Mouse (Mus musculus): ENCODE measurements around the gene Ripor1. TPM values are rescaled to one million over a fixed set of nuclear protein-coding genes. Genes with fewer than 3 reads are reported as not detected.

Ripor1 gene
- total and polyA plus RNA-seq, 2 experiments from 2014 or later: 15.9 to 22.2 TPM

DNA sequence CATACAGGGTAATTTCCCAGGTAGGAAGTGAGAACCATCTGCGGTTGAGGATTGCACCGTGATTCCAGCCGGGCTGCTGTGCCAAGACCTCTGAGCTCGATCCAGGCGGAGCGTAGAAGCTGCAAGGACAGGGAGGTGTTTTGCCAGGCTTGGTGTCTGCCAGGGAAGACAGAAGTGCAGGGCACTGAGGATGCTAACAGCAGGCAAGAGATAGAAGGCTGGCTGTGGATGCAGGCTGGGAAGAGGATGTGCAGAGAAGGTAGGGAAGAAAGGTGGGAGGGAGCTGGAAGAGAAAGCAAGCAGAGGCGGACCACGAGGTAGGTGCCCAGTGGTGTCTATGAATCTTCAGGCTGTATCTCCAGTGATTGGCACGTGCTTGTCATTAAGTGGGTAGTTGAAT lies 6.8 kb downstream of the Ripor1 start:
- Histone ChIP-seq H3K9ac (replicated peaks; ENCODE audit: low read depth, low read length) (no peak overlapping the region), H3K27me3 (ENCODE audit: control insufficient read depth, insufficient read depth, low read length) (no peaks in the 10 kb centered on the region), H3K4me2 (ENCODE audit: low read depth, low read length) (no peak overlapping the region), H3K36me3 (replicated peaks; ENCODE audit: control insufficient read depth, insufficient read depth, low read length) (peaks cover 26% of the 10 kb centered on the region), H3K27ac (ENCODE audit: low read depth) (no peak overlapping the region), H3K9me3 (replicated peaks; ENCODE audit: control insufficient read depth, low read length) (no peaks in the 10 kb centered on the region), H3K4me3 (ENCODE audit: low read depth, low read length) (no peak overlapping the region), H3K4me1 (ENCODE audit: control insufficient read depth, insufficient read depth) (peaks cover 34% of the 10 kb centered on the region)
- ATAC-seq (ENCODE audit: insufficient read depth, low read depth) (no peak), DNase-seq (ENCODE audit: low spot score) (no peak)
- WGBS: 84% methylated on average over 9 of the region's 9 CpGs
- TF ChIP-seq CTCF (IDR thresholded peaks at IDR 0.05; ENCODE audit: low read depth): no peak
- no peak for TF ChIP-seq EP300 (IDR thresholded peaks at IDR 0.05; ENCODE audit: low read depth)

DNA sequence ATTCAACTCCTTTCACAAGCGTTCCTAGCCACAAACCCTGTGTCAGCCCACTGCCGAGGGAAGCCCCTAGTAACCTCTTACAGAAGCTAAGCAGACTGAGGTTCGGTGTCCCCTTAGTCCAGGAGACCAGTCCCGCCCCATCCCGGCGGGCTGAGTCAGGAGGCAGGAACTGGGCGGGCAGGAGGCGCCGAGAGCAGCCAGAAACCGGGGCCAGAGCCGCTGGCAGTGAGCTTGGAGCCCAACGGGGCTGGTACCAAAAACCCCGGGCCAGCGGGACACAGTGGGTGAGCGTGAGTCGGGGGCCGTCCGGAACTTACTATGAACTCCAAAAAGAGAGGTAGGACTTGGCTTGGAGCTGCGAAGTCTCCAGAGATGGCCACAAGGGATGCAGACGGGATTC lies 8.0 kb downstream of the Ripor1 start:
- peak; percentile 45; the same call in 1 of the 2 replicates for ATAC-seq (ENCODE audit: insufficient read depth, low read depth)

DNA sequence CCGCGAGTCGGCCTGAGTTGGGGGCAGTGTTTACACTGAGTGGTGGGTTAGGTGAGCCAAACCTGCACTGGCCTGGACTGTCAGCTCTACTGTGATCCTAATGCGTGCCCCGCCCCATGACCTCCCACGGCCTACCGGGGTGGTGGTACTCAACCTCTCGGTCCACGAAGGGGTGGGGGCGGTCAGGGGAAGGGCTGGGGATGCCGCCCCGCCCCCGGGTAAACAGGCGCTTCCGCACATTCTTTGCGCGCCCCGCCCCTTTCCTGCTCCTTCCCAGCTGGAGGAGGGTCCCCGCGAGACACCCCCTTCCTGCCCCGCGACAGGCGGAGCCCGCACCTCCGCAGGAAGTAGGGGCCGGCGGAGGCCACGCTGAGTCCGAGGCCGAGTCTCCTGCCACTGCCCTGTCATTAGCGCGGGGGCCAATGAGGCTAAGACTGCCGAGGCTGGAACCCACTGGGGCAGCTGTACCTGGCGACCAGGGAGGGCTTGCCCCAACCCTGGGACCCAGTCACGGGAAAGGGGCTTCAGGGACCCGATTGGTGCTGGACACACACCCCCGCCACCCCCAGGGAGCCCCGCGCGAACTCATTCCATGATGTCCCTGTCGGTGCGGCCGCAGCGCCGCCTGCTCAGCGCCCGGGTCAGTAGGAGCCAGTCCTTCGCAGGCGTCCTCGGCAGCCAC lies 8.9 kb downstream of the Ripor1 start:
- ATAC-seq (ENCODE audit: insufficient read depth, low read depth) (peak; percentile 72), DNase-seq (ENCODE audit: low spot score) (peak; percentile 65)
- TF ChIP-seq CTCF (IDR thresholded peaks at IDR 0.05; ENCODE audit: low read depth): no peak
- TF ChIP-seq EP300 (IDR thresholded peaks at IDR 0.05; ENCODE audit: low read depth): no peak
- 6% methylated on average over 48 of the region's 50 CpGs for WGBS
- peaks cover 18% of the 10 kb centered on the region for H3K4me1 ChIP-seq (ENCODE audit: control insufficient read depth, insufficient read depth)
- no peaks in the 10 kb centered on the region for H3K9me3 ChIP-seq (replicated peaks; ENCODE audit: control insufficient read depth, low read length)
- peak overlapping the region; percentile 70 for H3K4me2 ChIP-seq (ENCODE audit: low read depth, low read length)
- H3K4me3 ChIP-seq (ENCODE audit: low read depth, low read length): peak overlapping the region; percentile 50
- H3K27me3 ChIP-seq (ENCODE audit: control insufficient read depth, insufficient read depth, low read length): no peaks in the 10 kb centered on the region
- H3K27ac ChIP-seq (ENCODE audit: low read depth): peak overlapping the region; percentile 63
- peaks cover 47% of the 10 kb centered on the region for H3K36me3 ChIP-seq (replicated peaks; ENCODE audit: control insufficient read depth, insufficient read depth, low read length)
- peak overlapping the region; percentile 53 for H3K9ac ChIP-seq (replicated peaks; ENCODE audit: low read depth, low read length)

More for the DNA sequence above, 8.0 kb downstream of the Ripor1 start:
- Histone ChIP-seq H3K4me3 (ENCODE audit: low read depth, low read length) (peak overlapping the region; percentile 50), H3K9ac (replicated peaks; ENCODE audit: low read depth, low read length) (0 out of 2 replicates have a peak overlapping the region, but pooled peaks have one; percentile 23), H3K27me3 (ENCODE audit: control insufficient read depth, insufficient read depth, low read length) (no peaks in the 10 kb centered on the region), H3K4me1 (ENCODE audit: control insufficient read depth, insufficient read depth) (peaks cover 22% of the 10 kb centered on the region), H3K27ac (ENCODE audit: low read depth) (peak overlapping the region; percentile 65), H3K36me3 (replicated peaks; ENCODE audit: control insufficient read depth, insufficient read depth, low read length) (peaks cover 38% of the 10 kb centered on the region), H3K4me2 (ENCODE audit: low read depth, low read length) (peak overlapping the region; percentile 70), H3K9me3 (replicated peaks; ENCODE audit: control insufficient read depth, low read length) (no peaks in the 10 kb centered on the region)
- peak; percentile 52 for DNase-seq (ENCODE audit: low spot score)
- TF ChIP-seq CTCF (IDR thresholded peaks at IDR 0.05; ENCODE audit: low read depth): no peak
- TF ChIP-seq EP300 (IDR thresholded peaks at IDR 0.05; ENCODE audit: low read depth): no peak
- WGBS: 7% methylated on average over 20 of the region's 20 CpGs

DNA sequence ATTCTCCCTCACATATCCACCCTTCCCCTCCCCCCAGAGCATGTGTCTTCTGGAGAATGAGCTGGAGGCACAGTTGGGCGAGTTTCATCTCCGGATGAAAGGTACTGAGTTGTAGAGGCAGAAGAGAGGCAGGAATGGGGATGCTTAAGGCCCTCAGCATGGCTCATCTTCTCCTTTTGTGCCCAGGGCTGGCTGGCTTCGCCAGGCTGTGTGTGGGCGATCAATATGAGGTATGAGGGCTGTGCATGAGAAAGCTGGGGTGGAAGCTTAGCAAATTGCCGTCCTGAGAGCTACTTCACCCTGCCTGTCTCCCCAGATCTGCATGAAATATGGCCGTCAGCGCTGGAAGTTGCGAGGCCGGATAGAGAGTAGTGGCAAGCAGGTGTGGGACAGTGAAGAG lies 10.9 kb downstream of the Ripor1 start:
- H3K4me3 ChIP-seq (ENCODE audit: low read depth, low read length): no peak overlapping the region
- DNase-seq (ENCODE audit: low spot score) (no peak), ATAC-seq (ENCODE audit: insufficient read depth, low read depth) (no peak)
- H3K27ac ChIP-seq (ENCODE audit: low read depth): no peak overlapping the region
- 93% methylated on average over 9 of the region's 9 CpGs for WGBS
- peaks cover 66% of the 10 kb centered on the region for H3K36me3 ChIP-seq (replicated peaks; ENCODE audit: control insufficient read depth, insufficient read depth, low read length)
- no peak overlapping the region for H3K4me2 ChIP-seq (ENCODE audit: low read depth, low read length)
- no peaks in the 10 kb centered on the region for H3K27me3 ChIP-seq (ENCODE audit: control insufficient read depth, insufficient read depth, low read length)
- H3K9me3 ChIP-seq (replicated peaks; ENCODE audit: control insufficient read depth, low read length): no peaks in the 10 kb centered on the region
- no peak for TF ChIP-seq CTCF (IDR thresholded peaks at IDR 0.05; ENCODE audit: low read depth)
- no peak for TF ChIP-seq EP300 (IDR thresholded peaks at IDR 0.05; ENCODE audit: low read depth)
- no peak overlapping the region for H3K9ac ChIP-seq (replicated peaks; ENCODE audit: low read depth, low read length)
- H3K4me1 ChIP-seq (ENCODE audit: control insufficient read depth, insufficient read depth): peaks cover 14% of the 10 kb centered on the region

DNA sequence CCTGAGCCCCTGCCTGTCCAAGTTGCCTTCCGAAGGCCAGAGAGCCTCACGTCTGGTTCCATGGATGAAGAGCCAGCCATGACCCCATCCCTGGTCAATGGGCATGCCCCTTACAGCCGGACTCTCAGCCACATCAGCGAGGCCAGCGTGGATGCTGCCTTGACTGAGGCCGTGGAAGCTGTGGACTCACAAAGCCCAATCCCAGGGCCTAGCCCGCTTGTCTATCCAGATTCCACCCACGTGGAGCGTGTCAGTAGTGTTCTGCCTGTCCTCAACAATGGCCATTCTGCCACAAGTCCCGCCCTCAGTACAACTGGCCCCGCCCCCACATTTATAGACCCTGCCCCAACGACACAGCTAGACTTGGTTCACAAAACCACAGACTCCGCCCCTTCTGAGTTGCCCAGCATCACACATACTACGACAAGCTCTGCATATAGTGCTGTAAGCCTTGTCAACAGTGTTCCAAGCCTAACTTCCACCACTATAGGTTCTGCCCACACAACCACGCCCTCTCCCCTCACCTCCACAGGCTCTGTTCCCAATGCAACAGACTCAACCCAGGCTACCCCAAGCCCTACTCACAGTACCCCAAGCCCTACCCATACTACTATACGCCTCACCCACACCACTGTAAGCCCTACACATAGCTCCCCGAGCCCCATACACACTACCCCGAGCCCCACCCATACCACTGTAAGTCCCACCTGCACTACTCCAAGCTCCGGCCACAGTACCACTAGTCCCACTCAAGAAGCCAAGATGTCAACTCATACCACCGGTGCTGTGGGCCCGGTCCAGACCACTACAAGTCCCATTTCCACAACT lies 12.6 kb downstream of the Ripor1 start:
- Histone ChIP-seq H3K4me3 (ENCODE audit: low read depth, low read length) (no peak overlapping the region), H3K9ac (replicated peaks; ENCODE audit: low read depth, low read length) (no peak overlapping the region), H3K36me3 (replicated peaks; ENCODE audit: control insufficient read depth, insufficient read depth, low read length) (peaks cover 76% of the 10 kb centered on the region), H3K9me3 (replicated peaks; ENCODE audit: control insufficient read depth, low read length) (no peaks in the 10 kb centered on the region), H3K4me2 (ENCODE audit: low read depth, low read length) (no peak overlapping the region), H3K4me1 (ENCODE audit: control insufficient read depth, insufficient read depth) (peaks cover 14% of the 10 kb centered on the region), H3K27me3 (ENCODE audit: control insufficient read depth, insufficient read depth, low read length) (no peaks in the 10 kb centered on the region), H3K27ac (ENCODE audit: low read depth) (no peak overlapping the region)
- 84% methylated on average over 21 of the region's 21 CpGs for WGBS
- ATAC-seq (ENCODE audit: insufficient read depth, low read depth) (no peak), DNase-seq (ENCODE audit: low spot score) (no peak)
- TF ChIP-seq EP300 (IDR thresholded peaks at IDR 0.05; ENCODE audit: low read depth): no peak
- TF ChIP-seq CTCF (IDR thresholded peaks at IDR 0.05; ENCODE audit: low read depth): no peak
